Mouse (Mus musculus): ENCODE measurements at regions not wholly inside any gene's neighbourhood (a gene's known extent, or its start where the extent isn't known, plus 50 kb on each side); places are given as distances from the start of the nearest gene placed in this dataset.
"Not testable (repeated sequence)": the region's sequence is repeated elsewhere in the genome, so short reads cannot be mapped to it uniquely, and the experiment has no call there.

DNA sequence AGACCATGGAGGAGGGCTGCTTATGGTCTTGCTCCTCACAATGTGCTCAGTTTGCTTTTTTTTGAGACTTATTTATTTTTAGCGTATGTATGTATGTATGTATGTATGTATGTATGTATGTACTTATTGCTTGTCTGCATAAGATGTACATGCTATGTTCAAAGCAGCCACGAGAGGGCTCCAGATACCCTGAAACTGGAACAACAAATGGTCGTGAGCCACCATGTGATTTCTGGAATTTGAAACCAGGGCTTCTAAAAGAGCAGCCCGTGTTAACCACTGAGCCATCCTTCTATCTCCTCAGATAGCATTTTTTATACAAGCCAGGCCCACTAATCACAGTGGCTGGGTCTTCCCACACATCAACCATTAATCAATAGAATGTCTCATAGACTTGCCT lies 611.2 kb downstream of the 5730507C01Rik start:
- no peak for DNase-seq (ENCODE audit: low read depth, low spot score)

DNA sequence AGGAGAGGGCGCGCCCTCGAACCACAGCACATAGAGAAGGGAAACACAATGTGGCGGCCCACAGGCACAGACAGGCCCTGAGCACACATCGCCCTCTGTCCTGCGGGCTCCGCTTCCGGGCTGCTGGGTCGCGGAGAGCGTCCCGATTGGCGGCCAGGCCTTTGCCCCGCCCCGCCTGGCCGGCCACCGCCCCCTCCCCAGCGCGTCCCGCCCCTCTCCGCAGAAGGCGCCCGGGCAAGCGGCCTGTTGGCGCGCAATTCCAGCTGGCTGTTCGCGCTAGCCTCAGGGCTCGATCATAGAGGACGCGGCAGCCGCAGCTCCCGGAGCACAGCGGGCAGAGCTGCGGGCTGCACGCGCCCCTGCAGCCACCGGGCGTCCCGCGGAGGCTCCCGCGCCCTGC lies 661.3 kb downstream of the 5730507C01Rik start:
- peak; percentile 35 for DNase-seq (ENCODE audit: low read depth, low spot score)

GRCm38 (mm10) chr12:19192396-19192795 lies 678.1 kb downstream of the 5730507C01Rik start:
- DNase-seq (ENCODE audit: low read depth, low spot score), result no peak

DNA sequence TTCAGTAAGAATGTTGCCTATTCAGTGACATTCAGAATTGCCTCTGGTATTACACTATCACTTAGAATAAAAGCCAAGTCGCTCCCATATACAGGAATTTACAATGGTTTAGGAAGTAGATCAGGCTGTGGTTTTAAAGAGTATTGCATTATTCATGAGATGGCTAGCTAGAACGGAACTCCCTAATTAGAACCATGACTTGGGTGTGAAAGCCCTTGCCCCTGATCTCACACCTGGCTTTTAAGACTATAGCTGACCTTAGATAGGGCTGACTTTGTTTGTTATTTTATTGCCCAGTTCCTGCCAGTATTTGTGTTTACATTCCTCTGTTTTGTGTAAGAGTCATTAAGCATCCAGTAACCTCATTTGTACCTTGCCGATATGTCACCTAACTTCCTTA lies 678.7 kb downstream of the 5730507C01Rik start:
- DNase-seq (ENCODE audit: low read depth, low spot score), result not testable (repeated sequence)

DNA sequence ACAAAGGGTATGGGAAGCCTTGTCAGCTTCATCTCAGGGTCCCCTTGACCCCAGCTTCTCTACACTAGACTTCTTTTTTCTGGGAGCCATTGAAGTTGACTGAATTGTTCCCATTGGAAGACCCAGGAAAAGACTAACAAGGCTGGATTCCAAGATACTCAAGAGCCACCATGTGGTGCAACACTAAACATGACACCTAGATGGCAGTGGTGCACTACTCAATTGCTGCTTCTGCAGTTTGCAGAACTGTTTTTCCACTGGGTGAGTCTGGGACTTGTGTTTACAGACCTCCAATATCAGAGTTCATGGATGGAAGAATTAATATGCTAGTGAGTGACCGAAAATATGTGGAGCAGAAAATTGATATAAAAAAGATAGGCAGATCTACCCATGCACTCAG lies 709.7 kb downstream of the 5730507C01Rik start:
- DNase-seq (ENCODE audit: low read depth, low spot score), result not testable (repeated sequence)

GRCm38 (mm10) chr12:19246731-19247130 lies 707.6 kb upstream of the Gm21863 start:
- not testable (repeated sequence) for DNase-seq (ENCODE audit: low read depth, low spot score)

GRCm38 (mm10) chr12:19288271-19288890 lies 665.9 kb upstream of the Gm21863 start:
- peak; percentile 76 for DNase-seq (ENCODE audit: low read depth, low spot score)

DNA sequence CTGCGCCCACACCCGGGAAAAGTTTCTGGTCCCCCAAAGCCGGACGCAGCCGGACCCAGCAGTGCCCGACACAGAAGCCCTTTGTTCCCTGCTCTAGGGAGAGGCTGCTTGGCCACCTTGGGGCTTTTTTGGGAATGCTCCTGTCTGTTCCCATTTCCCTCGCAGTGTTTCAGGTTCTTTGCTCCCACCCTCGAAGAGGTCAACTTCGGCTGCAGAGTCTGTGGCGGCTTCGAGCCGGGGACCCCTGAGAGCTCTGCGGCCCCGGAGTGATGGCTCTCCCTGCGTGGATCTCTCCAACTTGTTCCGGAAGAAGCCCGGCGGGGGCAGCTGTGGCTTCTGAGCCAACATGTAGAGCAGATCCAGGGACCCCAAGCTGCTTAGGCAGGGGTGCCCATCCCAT lies 665.3 kb upstream of the Gm21863 start:
- not testable (repeated sequence) for DNase-seq (ENCODE audit: low read depth, low spot score)

GRCm38 (mm10) chr12:19292068-19292770 lies 662.1 kb upstream of the Gm21863 start:
- not testable (repeated sequence) for DNase-seq (ENCODE audit: low read depth, low spot score)

Measured in mesoderm, embryonic 11.5 days (tissue).